Mouse (Mus musculus) heart, adult 2 months (tissue): ENCODE measurements around the gene C1s1.

Experiments used
- CTCF ChIP-seq: fragments of 200-600 bp; IDR thresholded peaks from 2 replicates; pipeline ENCODE4 v1.8.1; 2022; ENCODE audit warnings: antibody characterized with exemption, mild to moderate bottlenecking, moderate library complexity
- EP300 ChIP-seq: fragments of 200-500 bp; IDR thresholded peaks from 2 replicates; pipeline ENCODE4 v1.6.1; 2011; ENCODE audit warnings: low read depth, low read length, control low read depth; ENCODE audit not compliant: insufficient read depth
- POLR2A ChIP-seq: fragments of 200-500 bp; IDR thresholded peaks from 2 replicates; pipeline ENCODE4 v1.6.1; 2011; ENCODE audit warnings: mild to moderate bottlenecking, low read depth, low read length, control low read depth; ENCODE audit not compliant: insufficient read depth

- TF ChIP-seq CTCF (no peak), POLR2A (no peak), EP300 (no peak)
Observed at GRCm38 (mm10) chr6:124545425-124545824, 3.3 kb upstream of the C1s1 start.
